Mouse (Mus musculus): ENCODE results near the gene Myo1d.

GRCm38 (mm10) chr11:80505581-80505980 lies 274.2 kb downstream of the Myo1d start:
- TF ChIP-seq CTCF (IDR thresholded peaks at IDR 0.05) = no peak
- no peak for TF ChIP-seq EP300 (IDR thresholded peaks at IDR 0.05)
